Mouse (Mus musculus) liver, embryonic 11.5 days (tissue): ENCODE measurements at regions not wholly inside any gene's neighbourhood (a gene's known extent, or its start where the extent isn't known, plus 50 kb on each side); places are given as distances from the start of the nearest gene placed in this dataset.

Source experiments
- ATAC-seq: fragments of 200-750 bp; cut with Nextera tagmentation; replicated peaks from 2 replicates; pipeline ENCODE4 v1.8.0; 2017; ENCODE audit warnings: moderate number of reproducible peaks, mild to moderate bottlenecking, moderate TSS enrichment, moderate library complexity; ENCODE audit not compliant: low FRiP score
- DNase-seq: peaks from one replicate; pipeline ENCODE4 v3.0.0-alpha.2; 2017; ENCODE audit warnings: low spot score
- H3K27ac ChIP-seq: fragments of 300-500 bp; sonication (generic); 2 replicates; pipeline ENCODE4 v1.5.1; 2014; ENCODE audit warnings: mild to moderate bottlenecking, low read depth, low read length, control low read depth
- H3K27me3 ChIP-seq: fragments of 300-500 bp; sonication (generic); replicated peaks from 2 replicates; pipeline ENCODE4 v1.6.1; 2014; ENCODE audit warnings: low read length, mixed read lengths; ENCODE audit not compliant: control insufficient read depth, insufficient read depth
- H3K36me3 ChIP-seq: fragments of 300-500 bp; sonication (generic); 2 replicates; pipeline ENCODE4 v1.6.1; 2014; ENCODE audit warnings: mild to moderate bottlenecking, low read length, moderate library complexity, mixed read lengths; ENCODE audit not compliant: control insufficient read depth, insufficient read depth
- H3K4me1 ChIP-seq: fragments of 300-500 bp; sonication (generic); replicated peaks from 2 replicates; pipeline ENCODE4 v1.6.1; 2014; ENCODE audit warnings: low read length, mixed read lengths; ENCODE audit not compliant: control insufficient read depth, insufficient read depth
- H3K4me2 ChIP-seq: fragments of 300-500 bp; sonication (generic); 2 replicates; pipeline ENCODE4 v1.6.1; 2014; ENCODE audit warnings: mild to moderate bottlenecking, control low read depth, moderate library complexity
- H3K4me3 ChIP-seq: fragments of 300-500 bp; sonication (generic); 2 replicates; pipeline ENCODE4 v1.5.1; 2014; ENCODE audit warnings: low read depth, low read length, control low read depth
- H3K9ac ChIP-seq: fragments of 300-500 bp; sonication (generic); 2 replicates; pipeline ENCODE4 v1.6.1; 2014; ENCODE audit warnings: low read depth, low read length, control low read depth
- H3K9me3 ChIP-seq: fragments of 300-500 bp; sonication (generic); 2 replicates; pipeline ENCODE4 v1.6.1; 2016; ENCODE audit warnings: low read length, inconsistent platforms, mixed read lengths; ENCODE audit not compliant: control insufficient read depth
- WGBS: fragments of 180-500 bp; shearing (Covaris S2); extraction: QIAGEN DNeasy Blood & Tissue Kit; methylation state at CpG from one replicate; pipeline ENCODE4 v1.1.7; 2014; 5-methylcytosine and 5-hydroxymethylcytosine counted together

DNA sequence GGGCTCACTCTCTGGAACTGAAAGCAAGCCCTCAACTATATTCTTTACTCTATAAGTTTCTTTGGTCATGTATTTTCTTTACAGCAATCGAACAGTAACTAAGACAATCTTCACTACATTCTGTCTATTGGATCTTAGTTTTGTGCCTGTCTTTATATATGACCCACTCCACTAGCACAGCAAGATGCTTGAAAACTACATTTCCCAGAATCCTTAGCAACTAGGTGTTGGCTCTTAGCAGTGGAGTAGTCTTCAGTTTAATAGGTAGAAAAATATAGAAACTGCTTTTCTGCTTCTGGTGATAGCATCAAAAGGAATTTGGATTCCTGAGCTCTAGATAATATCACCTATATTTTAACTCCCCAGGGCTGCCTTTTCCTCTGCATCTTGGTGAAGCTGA lies 245.9 kb upstream of the Xylt1 start:
- no peak overlapping the region for H3K4me2 ChIP-seq
- 0 out of 2 replicates have a peak, but pooled peaks cover 3% of the 10 kb centered on the region for H3K4me1 ChIP-seq
- DNase-seq (no peak), ATAC-seq (no peak)
- WGBS, result 73% methylated on average over 1 of the region's 1 CpGs
- no peak overlapping the region for H3K9ac ChIP-seq
- H3K27ac ChIP-seq, result no peak overlapping the region
- H3K27me3 ChIP-seq, result no peaks in the 10 kb centered on the region
- no peaks in the 10 kb centered on the region for H3K9me3 ChIP-seq
- H3K4me3 ChIP-seq, result no peak overlapping the region
- no peaks in the 10 kb centered on the region for H3K36me3 ChIP-seq

DNA sequence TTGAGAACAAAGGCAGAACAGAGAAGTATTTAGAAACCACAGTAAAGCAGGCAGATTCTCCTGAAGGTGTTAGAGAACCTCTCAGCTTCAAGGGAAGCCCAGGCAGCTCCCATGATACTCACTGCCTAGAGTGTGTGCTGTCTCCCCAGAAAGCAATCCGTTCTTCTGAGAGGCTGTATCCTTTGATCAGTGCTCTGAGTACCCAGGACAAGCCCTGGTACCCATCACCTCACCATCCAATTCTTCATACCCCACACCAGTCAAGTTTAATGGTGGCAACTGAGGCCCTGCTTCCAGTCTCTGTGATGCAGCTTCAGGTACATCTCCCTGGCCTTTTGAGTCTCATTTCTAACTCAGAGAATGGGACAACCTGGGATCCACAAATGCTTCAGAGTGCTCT lies 242.1 kb upstream of the Xylt1 start:
- no peaks in the 10 kb centered on the region for H3K27me3 ChIP-seq
- H3K36me3 ChIP-seq, result no peaks in the 10 kb centered on the region
- WGBS, result 33% methylated on average over 1 of the region's 1 CpGs
- H3K9me3 ChIP-seq, result no peaks in the 10 kb centered on the region
- no peak overlapping the region for H3K4me3 ChIP-seq
- H3K27ac ChIP-seq, result no peak overlapping the region
- ATAC-seq (no peak), DNase-seq (no peak)
- no peak overlapping the region for H3K9ac ChIP-seq
- no peak overlapping the region for H3K4me2 ChIP-seq
- 0 out of 2 replicates have a peak, but pooled peaks cover 3% of the 10 kb centered on the region for H3K4me1 ChIP-seq

DNA sequence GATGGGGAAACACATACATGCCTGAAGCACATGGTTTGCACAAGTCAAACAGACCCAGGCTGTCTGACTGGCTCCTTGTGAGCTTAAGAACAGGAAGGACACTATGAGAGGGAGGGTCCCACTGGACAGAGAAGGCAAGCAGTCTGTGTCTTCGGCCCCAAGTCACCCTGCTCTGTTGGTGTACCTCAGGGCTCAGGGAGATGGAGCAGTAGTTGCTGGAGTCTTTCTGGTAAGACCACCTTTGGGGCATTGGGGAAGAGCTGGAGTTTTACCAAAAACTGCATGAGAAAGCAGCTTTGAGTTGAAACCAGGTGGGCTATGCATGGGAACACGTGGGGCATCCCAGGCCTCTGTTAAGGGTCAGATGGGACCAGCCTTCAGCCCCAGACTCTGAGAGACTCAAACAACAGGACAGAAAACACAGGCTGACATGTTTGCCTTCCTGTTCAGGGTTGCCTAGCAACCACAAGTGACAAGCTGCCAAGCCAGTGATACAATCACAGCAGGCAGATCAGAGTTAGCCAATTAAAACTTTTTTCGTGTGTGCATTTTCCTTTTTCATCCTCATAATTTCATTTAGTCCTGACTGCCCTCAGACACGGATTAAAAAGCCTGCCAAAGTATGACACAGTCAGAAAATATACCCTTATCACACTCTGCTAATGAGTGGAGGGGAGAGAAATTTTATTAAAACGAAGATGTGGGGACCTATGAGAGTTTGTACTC lies 241.4 kb upstream of the Xylt1 start:
- H3K9ac ChIP-seq, result no peak overlapping the region
- no peak for DNase-seq
- H3K27ac ChIP-seq, result no peak overlapping the region
- H3K27me3 ChIP-seq, result no peaks in the 10 kb centered on the region
- H3K4me1 ChIP-seq, result 0 out of 2 replicates have a peak, but pooled peaks cover 3% of the 10 kb centered on the region
- no peaks in the 10 kb centered on the region for H3K9me3 ChIP-seq
- H3K4me3 ChIP-seq, result no peak overlapping the region
- WGBS, result 26% methylated on average over 5 of the region's 5 CpGs
- no peaks in the 10 kb centered on the region for H3K36me3 ChIP-seq
- no peak overlapping the region for H3K4me2 ChIP-seq
- no peak for ATAC-seq

DNA sequence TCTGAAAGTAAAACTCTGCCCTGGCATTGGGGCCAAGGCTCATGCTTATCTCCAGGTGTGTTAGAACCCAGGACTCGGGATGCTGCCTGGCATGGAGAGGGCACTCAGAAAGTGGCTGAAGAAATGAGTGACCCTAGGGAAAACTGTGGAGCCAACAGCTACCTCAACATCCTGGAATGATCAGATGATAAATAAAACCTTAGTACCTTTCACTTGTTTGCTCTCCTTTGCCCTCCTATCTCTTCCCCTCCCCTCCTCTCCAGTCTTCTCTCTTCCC lies 240.9 kb upstream of the Xylt1 start:
- DNase-seq, result no peak
- Histone ChIP-seq H3K9ac (no peak overlapping the region), H3K4me2 (no peak overlapping the region), H3K4me1 (0 out of 2 replicates have a peak, but pooled peaks cover 3% of the 10 kb centered on the region), H3K9me3 (no peaks in the 10 kb centered on the region), H3K4me3 (no peak overlapping the region), H3K27me3 (no peaks in the 10 kb centered on the region), H3K27ac (no peak overlapping the region), H3K36me3 (no peaks in the 10 kb centered on the region)
- WGBS, result 24% methylated on average over 1 of the region's 1 CpGs
- no peak for ATAC-seq

DNA sequence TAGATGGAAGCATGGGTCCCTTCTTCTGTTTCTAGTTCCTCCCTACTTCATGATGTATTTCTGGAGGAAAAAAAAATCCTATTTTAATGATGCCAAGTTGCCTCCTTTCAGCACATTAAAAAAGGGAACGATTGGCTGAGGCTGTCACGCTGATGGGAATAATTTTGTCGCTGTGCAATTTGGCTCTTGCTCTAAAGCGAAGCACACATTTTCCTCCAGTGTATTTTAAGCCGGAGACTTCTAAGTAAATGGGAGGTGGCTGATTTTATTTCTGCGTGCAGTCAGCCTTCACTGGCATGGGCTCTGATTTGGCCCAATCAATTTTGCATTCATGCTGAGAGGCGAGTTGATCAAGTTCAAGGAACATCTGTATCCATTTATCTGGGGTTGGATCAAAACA lies 234.0 kb upstream of the Xylt1 start:
- no peaks in the 10 kb centered on the region for H3K9me3 ChIP-seq
- ATAC-seq (no peak), DNase-seq (no peak)
- 85% methylated on average over 7 of the region's 7 CpGs for WGBS
- H3K4me2 ChIP-seq, result no peak overlapping the region
- no peaks in the 10 kb centered on the region for H3K36me3 ChIP-seq
- H3K4me3 ChIP-seq, result no peak overlapping the region
- no peak overlapping the region for H3K27ac ChIP-seq
- no peaks in the 10 kb centered on the region for H3K4me1 ChIP-seq
- no peaks in the 10 kb centered on the region for H3K27me3 ChIP-seq
- no peak overlapping the region for H3K9ac ChIP-seq

DNA sequence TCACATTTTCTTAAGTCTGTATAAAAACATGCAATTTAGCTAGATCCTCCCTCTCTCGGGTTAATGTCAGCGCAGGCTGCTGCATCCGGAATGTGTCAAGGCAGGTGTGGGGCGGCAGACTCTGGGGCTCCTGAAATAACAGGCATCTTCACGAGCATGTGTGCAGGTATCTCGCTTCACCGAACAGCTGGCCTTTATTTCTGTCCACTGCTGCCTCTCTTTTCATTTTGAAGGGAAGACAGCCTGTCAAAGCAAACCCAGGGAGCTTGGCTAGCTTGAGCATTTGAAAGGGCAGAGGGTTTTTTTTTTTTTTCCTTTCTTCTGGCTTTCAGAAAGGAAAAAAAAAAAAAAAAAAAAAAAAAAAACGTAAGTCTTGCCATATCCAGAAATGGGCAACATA lies 230.4 kb upstream of the Xylt1 start:
- Histone ChIP-seq H3K4me1 (no peaks in the 10 kb centered on the region), H3K9ac (no peak overlapping the region), H3K4me2 (no peak overlapping the region), H3K27me3 (no peaks in the 10 kb centered on the region), H3K36me3 (no peaks in the 10 kb centered on the region), H3K9me3 (no peaks in the 10 kb centered on the region), H3K4me3 (no peak overlapping the region), H3K27ac (no peak overlapping the region)
- whole genome bisulfite sequencing, result 75% methylated on average over 8 of the region's 8 CpGs
- ATAC-seq (no peak), DNase-seq (no peak)

DNA sequence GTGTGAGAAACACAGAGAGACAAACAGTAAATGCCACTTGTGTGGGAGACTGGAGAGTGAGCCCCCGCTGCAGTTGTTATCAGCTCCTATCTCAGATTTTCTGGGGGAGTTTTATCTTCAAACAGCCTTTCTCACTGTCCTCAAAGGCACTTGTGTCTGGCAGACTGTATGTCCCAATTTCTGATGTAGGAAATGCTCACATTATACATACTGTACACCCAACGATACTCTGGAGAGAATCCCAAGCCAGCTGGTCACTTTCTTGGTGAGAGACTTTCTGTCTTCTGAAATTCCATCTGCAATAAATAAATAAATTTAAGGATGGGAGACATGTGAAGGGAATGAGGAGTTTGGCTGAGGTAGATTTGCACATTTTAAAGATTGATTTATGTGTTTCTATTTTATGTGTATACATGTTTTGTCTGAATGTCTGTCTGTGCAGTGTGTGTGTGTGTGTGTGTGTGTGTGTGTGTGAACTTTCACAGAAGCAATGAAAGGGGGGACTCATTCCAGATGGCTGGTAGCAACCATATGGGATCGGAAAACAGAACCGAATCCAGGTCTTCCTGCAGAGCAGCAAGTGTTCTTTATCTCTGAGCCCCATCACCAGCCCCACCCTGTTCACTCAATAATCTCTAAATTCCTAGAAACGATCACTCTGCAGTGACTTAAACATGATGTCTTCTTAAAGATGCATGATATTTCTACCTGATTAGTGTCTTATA lies 226.8 kb upstream of the Xylt1 start:
- Histone ChIP-seq H3K4me1 (no peaks in the 10 kb centered on the region), H3K9me3 (no peaks in the 10 kb centered on the region), H3K4me2 (no peak overlapping the region), H3K27me3 (no peaks in the 10 kb centered on the region), H3K36me3 (no peaks in the 10 kb centered on the region), H3K9ac (no peak overlapping the region), H3K4me3 (no peak overlapping the region), H3K27ac (no peak overlapping the region)
- ATAC-seq, result no peak
- WGBS, result 70% methylated on average over 5 of the region's 5 CpGs
- no peak for DNase-seq

DNA sequence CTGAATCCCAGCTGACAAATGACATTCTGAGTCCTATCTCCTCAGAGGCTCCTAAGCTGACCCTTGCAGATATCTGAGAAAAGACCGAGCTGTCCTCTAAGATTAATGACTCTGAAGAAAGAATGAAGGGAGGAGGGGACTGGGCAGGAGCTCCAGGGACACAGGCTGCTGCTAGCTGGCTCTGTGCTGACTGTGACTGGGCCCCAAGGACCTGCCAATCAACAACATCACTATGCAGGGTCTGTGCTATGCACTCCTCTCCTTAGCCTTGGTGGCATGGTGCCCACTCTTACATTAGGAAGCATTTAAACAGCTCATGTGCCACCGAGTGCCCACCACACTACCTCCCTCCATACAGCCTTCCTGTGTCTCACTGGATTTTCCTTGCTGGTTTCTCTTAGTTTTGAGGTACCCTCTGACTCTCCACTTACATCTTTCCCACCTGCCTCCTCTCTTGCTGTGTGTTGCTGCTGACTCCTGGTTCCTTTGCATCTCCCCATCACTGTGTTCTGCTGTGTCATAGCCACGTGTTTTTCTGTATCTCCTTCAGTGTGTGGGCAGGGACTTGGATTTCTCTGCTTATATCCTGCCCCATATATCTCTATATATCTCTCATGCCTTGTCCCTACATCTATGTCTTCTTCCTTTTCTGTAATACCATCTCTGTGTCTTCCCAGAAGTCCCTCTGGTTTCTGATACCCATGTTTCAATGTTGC lies 219.4 kb upstream of the Xylt1 start:
- H3K27ac ChIP-seq, result no peak overlapping the region
- no peaks in the 10 kb centered on the region for H3K27me3 ChIP-seq
- H3K4me1 ChIP-seq, result 0 out of 2 replicates have a peak, but pooled peaks cover 2% of the 10 kb centered on the region
- DNase-seq (no peak), ATAC-seq (no peak)
- WGBS, result 30% methylated on average over 3 of the region's 3 CpGs
- no peak overlapping the region for H3K9ac ChIP-seq
- H3K36me3 ChIP-seq, result no peaks in the 10 kb centered on the region
- H3K4me2 ChIP-seq, result no peak overlapping the region
- H3K4me3 ChIP-seq, result no peak overlapping the region
- no peaks in the 10 kb centered on the region for H3K9me3 ChIP-seq
